Mouse (Mus musculus) cerebellum, adult 2 months (tissue): ENCODE results near the gene Epha5. TPM values are rescaled to one million over a fixed set of nuclear protein-coding genes. Genes with fewer than 3 reads are reported as not detected.

Experiments
- DNase-seq, 2 experiments: peaks; one replicate each; pipeline ENCODE4 v3.0.0; 2021
- H3K27ac ChIP-seq: fragments of 200-500 bp; 2 replicates; pipeline ENCODE4 v1.5.1; 2012; ENCODE audit warnings: low read length, control low read depth, inconsistent platforms; ENCODE audit not compliant: insufficient read depth
- H3K27me3 ChIP-seq: fragments of 200-500 bp; 2 replicates; pipeline ENCODE4 v1.6.1; 2012; ENCODE audit warnings: inconsistent platforms, mild to moderate bottlenecking, low read length, moderate library complexity; ENCODE audit not compliant: control insufficient read depth, insufficient read depth
- H3K4me1 ChIP-seq: fragments of 200-500 bp; 2 replicates; pipeline ENCODE4 v1.6.1; 2011; ENCODE audit warnings: low read length; ENCODE audit not compliant: control insufficient read depth, insufficient read depth
- H3K4me3 ChIP-seq: fragments of 200-500 bp; replicated peaks from 2 replicates; pipeline ENCODE3; 2011; ENCODE audit warnings: mild to moderate bottlenecking, low read depth, low read length, control low read depth; ENCODE audit not compliant: insufficient read depth
- CTCF ChIP-seq: fragments of 200-500 bp; IDR thresholded peaks from 2 replicates; pipeline ENCODE4 v1.5.1; 2011; ENCODE audit warnings: low read depth, mild to moderate bottlenecking, control low read depth, low read length, moderate library complexity, borderline replicate concordance; ENCODE audit not compliant: insufficient read depth
- POLR2A ChIP-seq: fragments of 200-500 bp; IDR thresholded peaks from 2 replicates; pipeline ENCODE4 v1.6.1; 2011; ENCODE audit warnings: low read length, control low read depth, borderline replicate concordance; ENCODE audit not compliant: insufficient read depth
- WGBS: fragments of 180-500 bp; shearing (Covaris S2); methylation state at CpG from one replicate; pipeline ENCODE4 v1.1.7; 2018; 5-methylcytosine and 5-hydroxymethylcytosine counted together
- polyA plus RNA-seq: library from polyadenylated mRNA; depleted of rRNA; stranded (reverse); fragments of >200 nt; gene quantifications from 2 replicates; pipeline ENCODE4 v1.2.3, GENCODE M21; 2012

Epha5 gene
- polyA plus RNA-seq, 1 experiment = 12.0 TPM

GRCm38 (mm10) chr5:84142138-84142537 lies 275.0 kb downstream of the Epha5 start:
- WGBS = 56% methylated on average over 4 of the region's 4 CpGs
- no peak overlapping the region for H3K27ac ChIP-seq
- TF ChIP-seq CTCF (no peak), POLR2A (no peak)
- H3K27me3 ChIP-seq = no peaks in the 10 kb centered on the region
- H3K4me3 ChIP-seq = no peak overlapping the region
- H3K4me1 ChIP-seq = no peaks in the 10 kb centered on the region
- no peak for DNase-seq

- 87% methylated on average over 11 of the region's 11 CpGs for WGBS
- Histone ChIP-seq H3K4me3 (no peak overlapping the region), H3K4me1 (no peaks in the 10 kb centered on the region), H3K27me3 (no peaks in the 10 kb centered on the region), H3K27ac (no peak overlapping the region)
- DNase-seq = no peak
- TF ChIP-seq CTCF (no peak), POLR2A (no peak)
Measured at GRCm38 (mm10) chr5:84095947-84096346, 321.2 kb downstream of the Epha5 start.

- no peaks in the 10 kb centered on the region for H3K27me3 ChIP-seq
- DNase-seq = no peak
- no peaks in the 10 kb centered on the region for H3K4me1 ChIP-seq
- TF ChIP-seq CTCF (no peak), POLR2A (no peak)
- no peak overlapping the region for H3K27ac ChIP-seq
- 38% methylated on average over 6 of the region's 6 CpGs for WGBS
- H3K4me3 ChIP-seq = no peak overlapping the region
Measured at GRCm38 (mm10) chr5:84081321-84081720, 335.9 kb downstream of the Epha5 start.

GRCm38 (mm10) chr5:84070976-84071375 lies 346.2 kb downstream of the Epha5 start:
- TF ChIP-seq CTCF = no peak
- no peak for TF ChIP-seq POLR2A
- H3K27me3 ChIP-seq = no peaks in the 10 kb centered on the region; the same call in 1 of the 2 replicates
- DNase-seq = no peak
- H3K4me3 ChIP-seq = no peak overlapping the region
- H3K27ac ChIP-seq = no peak overlapping the region
- H3K4me1 ChIP-seq = no peaks in the 10 kb centered on the region
- WGBS = 29% methylated on average over 7 of the region's 7 CpGs

GRCm38 (mm10) chr5:84053880-84054279 lies 363.3 kb downstream of the Epha5 start:
- WGBS = 96% methylated on average over 2 of the region's 2 CpGs

GRCm38 (mm10) chr5:84037250-84037963 lies 379.8 kb downstream of the Epha5 start:
- Histone ChIP-seq H3K27me3 (no peaks in the 10 kb centered on the region), H3K27ac (no peak overlapping the region), H3K4me3 (no peak overlapping the region), H3K4me1 (no peaks in the 10 kb centered on the region)
- no peak for TF ChIP-seq POLR2A
- no peak for TF ChIP-seq CTCF
- 100% methylated on average over 1 of the region's 1 CpGs for WGBS
- DNase-seq = no peak

More at GRCm38 (mm10) chr5:84053880-84054279, 363.3 kb downstream of the Epha5 start:
- Histone ChIP-seq H3K27ac (no peak overlapping the region), H3K4me1 (no peaks in the 10 kb centered on the region), H3K27me3 (no peaks in the 10 kb centered on the region), H3K4me3 (no peak overlapping the region)
- no peak for DNase-seq
- TF ChIP-seq POLR2A (no peak), CTCF (no peak)
